9 mouse cellular contexts compared by ENCODE assay signal in the genomic region with DNA sequence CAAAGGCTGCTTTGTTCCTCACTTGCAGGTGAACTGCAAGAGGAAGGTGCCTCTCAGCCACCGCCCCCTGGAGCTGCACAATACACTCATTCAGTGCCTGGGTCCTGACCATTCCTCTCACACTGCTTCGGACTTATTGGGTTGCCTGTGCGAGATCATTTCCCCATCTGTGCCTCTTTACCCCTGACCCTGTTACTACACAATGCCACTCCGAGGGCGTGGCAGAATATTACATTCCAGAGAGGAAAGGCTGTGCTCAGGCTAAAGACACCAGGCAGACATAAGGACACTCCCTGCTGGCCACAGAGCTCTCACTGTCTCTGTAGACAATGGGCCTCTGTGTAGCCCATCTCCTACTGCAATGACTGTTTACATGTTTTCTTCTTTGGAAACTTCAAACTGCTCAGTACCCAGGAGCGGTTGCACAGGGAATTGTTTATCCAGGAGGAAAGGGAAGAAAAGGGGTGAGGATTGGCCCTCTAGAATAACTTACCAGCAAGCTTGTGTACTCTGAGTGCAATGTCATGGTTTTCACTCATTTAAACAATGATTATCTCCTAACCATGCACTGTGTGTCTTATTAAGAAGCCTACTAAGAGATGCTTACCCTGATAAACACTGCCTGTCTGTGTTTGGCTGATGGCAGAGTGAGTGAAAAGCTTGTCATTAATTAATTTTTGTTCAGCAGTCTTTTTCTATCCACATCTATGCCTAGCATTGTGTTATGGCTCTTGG.
A peak's percentile ranks its signal among the peaks of the same experiment; 100 is the strongest.
DNase-seq lines count a peak whose midpoint lies in the region; ATAC-seq lines count a peak whose summit lies in the region.
"Had no signal": no experiment of that assay in that cellular context is flagged by ENCODE, and none has a peak within 500 bp of the region (broad histone marks: within the 10 kb centered on the region; RNA-seq: fewer than 3 reads in every experiment).

No protein-coding gene starts in this region.

- ATAC-seq in lung, embryonic 16.5 days (ENCODE audit: low read depth), result peak; percentile 79
- ATAC-seq in embryonic facial prominence, embryonic 11.5 days (replicated peaks; ENCODE audit: insufficient number of reproducible peaks, low FRiP score, low TSS enrichment, low read depth), result peak; percentile 82
- peak; percentile 82 for ATAC-seq in stomach, embryonic 14.5 days (ENCODE audit: insufficient number of reproducible peaks, insufficient read depth, low FRiP score, low read depth)
- ATAC-seq in liver, embryonic 11.5 days (replicated peaks; ENCODE audit: low FRiP score), result no peak
- no peak for ATAC-seq in granulocyte monocyte progenitor cell, adult 5-6 weeks (replicated peaks; ENCODE audit: poor library complexity, severe bottlenecking)

- H3K27me3 ChIP-seq in lung, embryonic 16.5 days (ENCODE audit: control insufficient read depth, insufficient read depth, low read depth, low read length), result no peaks in the 10 kb centered on the region
- no peaks in the 10 kb centered on the region for H3K27me3 ChIP-seq in embryonic facial prominence, embryonic 11.5 days (ENCODE audit: control insufficient read depth, insufficient read depth, low read length)
- no peaks in the 10 kb centered on the region for H3K27me3 ChIP-seq in stomach, embryonic 14.5 days (ENCODE audit: control insufficient read depth, insufficient read depth, low read length)
- H3K27me3 ChIP-seq in liver, embryonic 11.5 days (replicated peaks; ENCODE audit: control insufficient read depth, insufficient read depth, low read length), result no peaks in the 10 kb centered on the region
- H3K27me3 ChIP-seq: embryonic facial prominence, embryonic 15.5 days had no signal

- H3K4me3 ChIP-seq in lung, embryonic 16.5 days (ENCODE audit: low read length), result no peak overlapping the region
- H3K4me3 ChIP-seq in embryonic facial prominence, embryonic 11.5 days (ENCODE audit: low read depth, low read length), result no peak overlapping the region
- no peak overlapping the region for H3K4me3 ChIP-seq in stomach, embryonic 14.5 days (ENCODE audit: low read depth, low read length)
- H3K4me3 ChIP-seq in liver, embryonic 11.5 days (ENCODE audit: low read depth, low read length), result no peak overlapping the region
- H3K4me3 ChIP-seq: embryonic facial prominence, embryonic 15.5 days had no signal

- no peaks in the 10 kb centered on the region for H3K36me3 ChIP-seq in lung, embryonic 16.5 days (ENCODE audit: control insufficient read depth, insufficient read depth, low read length)
- H3K36me3 ChIP-seq in embryonic facial prominence, embryonic 11.5 days (replicated peaks; ENCODE audit: control insufficient read depth, insufficient read depth, low read depth, low read length), result no peaks in the 10 kb centered on the region
- H3K36me3 ChIP-seq in stomach, embryonic 14.5 days (ENCODE audit: control insufficient read depth, insufficient read depth, low read length), result no peaks in the 10 kb centered on the region
- no peaks in the 10 kb centered on the region for H3K36me3 ChIP-seq in liver, embryonic 11.5 days (ENCODE audit: control insufficient read depth, insufficient read depth, low read length)
- H3K36me3 ChIP-seq: embryonic facial prominence, embryonic 15.5 days had no signal

- WGBS in lung, embryonic 16.5 days, result 41% methylated on average over 6 of the region's 6 CpGs
- WGBS in embryonic facial prominence, embryonic 11.5 days, result 26% methylated on average over 6 of the region's 6 CpGs
- WGBS in large intestine, adult 2 months, result 26% methylated on average over 6 of the region's 6 CpGs
- 57% methylated on average over 6 of the region's 6 CpGs for WGBS in stomach, embryonic 14.5 days
- WGBS in liver, embryonic 11.5 days, result 72% methylated on average over 6 of the region's 6 CpGs

- peaks cover 4% of the 10 kb centered on the region; the same call in 1 of the 2 replicates for H3K4me1 ChIP-seq in lung, embryonic 16.5 days (replicated peaks; ENCODE audit: control insufficient read depth, insufficient read depth, low read length)
- H3K4me1 ChIP-seq in embryonic facial prominence, embryonic 11.5 days (ENCODE audit: control insufficient read depth, insufficient read depth, low read length), result no peaks in the 10 kb centered on the region
- no peaks in the 10 kb centered on the region for H3K4me1 ChIP-seq in stomach, embryonic 14.5 days (ENCODE audit: control insufficient read depth, insufficient read depth, low read length)
- no peaks in the 10 kb centered on the region for H3K4me1 ChIP-seq in liver, embryonic 11.5 days (replicated peaks; ENCODE audit: control insufficient read depth, insufficient read depth, low read length)

- no peaks in the 10 kb centered on the region for H3K9me3 ChIP-seq in lung, embryonic 16.5 days (ENCODE audit: control insufficient read depth, low read length)
- no peaks in the 10 kb centered on the region for H3K9me3 ChIP-seq in embryonic facial prominence, embryonic 11.5 days (replicated peaks; ENCODE audit: control insufficient read depth, low read length)
- H3K9me3 ChIP-seq in stomach, embryonic 14.5 days (ENCODE audit: control insufficient read depth, low read depth, low read length), result no peaks in the 10 kb centered on the region
- H3K9me3 ChIP-seq in liver, embryonic 11.5 days (ENCODE audit: control insufficient read depth, low read length), result no peaks in the 10 kb centered on the region
- H3K9me3 ChIP-seq: embryonic facial prominence, embryonic 15.5 days had no signal

- H3K27ac ChIP-seq in lung, embryonic 16.5 days (ENCODE audit: low read length), result peak overlapping the region; percentile 31; the same call in 1 of the 2 replicates
- H3K27ac ChIP-seq in embryonic facial prominence, embryonic 11.5 days (replicated peaks; ENCODE audit: low read depth, low read length), result no peak overlapping the region
- no peak overlapping the region for H3K27ac ChIP-seq in stomach, embryonic 14.5 days (ENCODE audit: low read length)
- H3K27ac ChIP-seq in liver, embryonic 11.5 days (ENCODE audit: low read depth, low read length), result no peak overlapping the region
- H3K27ac ChIP-seq: embryonic facial prominence, embryonic 15.5 days had no signal

- no peak overlapping the region; the same call in 1 of the 2 replicates for H3K9ac ChIP-seq in lung, embryonic 16.5 days (ENCODE audit: low read length)
- H3K9ac ChIP-seq in embryonic facial prominence, embryonic 11.5 days (replicated peaks; ENCODE audit: low read length), result no peak overlapping the region
- H3K9ac ChIP-seq in stomach, embryonic 14.5 days (replicated peaks; ENCODE audit: low read depth, low read length), result no peak overlapping the region
- no peak overlapping the region for H3K9ac ChIP-seq in liver, embryonic 11.5 days (ENCODE audit: low read depth, low read length)
- H3K9ac ChIP-seq: embryonic facial prominence, embryonic 15.5 days had no signal

- H3K4me2 ChIP-seq in lung, embryonic 16.5 days (ENCODE audit: low read depth, low read length), result no peak overlapping the region
- H3K4me2 ChIP-seq in embryonic facial prominence, embryonic 11.5 days (ENCODE audit: low read depth, low read length), result no peak overlapping the region
- no peak overlapping the region for H3K4me2 ChIP-seq in stomach, embryonic 14.5 days (replicated peaks; ENCODE audit: low read depth, low read length)
- no peak overlapping the region for H3K4me2 ChIP-seq in liver, embryonic 11.5 days
- H3K4me2 ChIP-seq: embryonic facial prominence, embryonic 15.5 days had no signal

- no peak for DNase-seq in lung, postnatal 14 days
- DNase-seq in embryonic facial prominence, embryonic 11.5 days (ENCODE audit: low spot score), result peak; percentile 42
- peak; percentile 79 for DNase-seq in large intestine, adult 2 months (ENCODE audit: low read depth, low spot score)
- no peak for DNase-seq in liver, embryonic 11.5 days (ENCODE audit: low spot score)
- DNase-seq: heart, postnatal 4 days had no signal

Comparison
In these comparisons a context has a peak if more than half of its experiments do, and no peak if none do; other contexts are left out.
1. ATAC-seq: peak in lung, embryonic 16.5 days (single experiment), embryonic facial prominence, embryonic 11.5 days (single experiment) and stomach, embryonic 14.5 days (single experiment); none in liver, embryonic 11.5 days (single experiment) and granulocyte monocyte progenitor cell, adult 5-6 weeks (single experiment).
2. DNase-seq: peak in embryonic facial prominence, embryonic 11.5 days (single experiment) and large intestine, adult 2 months (single experiment); none in lung, postnatal 14 days (single experiment) and liver, embryonic 11.5 days (single experiment).